Mouse (Mus musculus): ENCODE measurements around the gene Rnaseh2b.

DNA sequence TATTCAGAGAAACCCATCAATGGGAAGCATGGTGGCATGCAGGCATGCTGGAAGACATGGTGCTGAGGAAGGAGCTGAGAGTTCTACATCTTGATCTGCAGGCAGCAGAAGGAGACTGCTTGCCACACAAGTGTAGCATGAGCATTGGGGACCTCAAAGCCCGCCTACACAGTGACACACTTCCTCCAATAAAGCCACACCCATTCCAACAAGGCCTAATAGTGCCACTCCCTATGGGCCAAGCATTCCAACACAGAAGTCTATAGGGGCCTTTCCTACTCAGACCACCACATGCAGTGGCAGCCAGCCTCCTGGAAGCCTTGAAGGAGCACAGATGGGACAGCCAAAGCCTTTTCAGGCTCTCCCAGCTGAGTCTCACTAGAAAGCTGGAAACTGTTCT lies 46.8 kb downstream of the Rnaseh2b start:
- TF ChIP-seq CTCF (conservative IDR thresholded peaks at IDR 0.05; ENCODE audit: low read length), result no peak
- no peak for TF ChIP-seq POU5F1 (IDR thresholded peaks at IDR 0.05; ENCODE audit: borderline replicate concordance, low read length)
- TF ChIP-seq NANOG (IDR thresholded peaks at IDR 0.05; ENCODE audit: borderline replicate concordance, low read length), result no peak

All from E14TG2a.4 (cell line).